Mouse (Mus musculus) layer of hippocampus, postnatal 25 days (tissue): ENCODE results near the gene AC109138.7. TPM values are rescaled to one million over a fixed set of nuclear protein-coding genes. Genes with fewer than 3 reads are reported as not detected.

Experiments used
- microRNA-seq, 2 experiments: library from miRNA; unstranded; fragments of <30 nt; microRNA quantifications; one replicate each; pipeline ENCODE4 v1.2.0; 2021
- total RNA-seq, 2 experiments: library from RNA; stranded (reverse); gene quantifications; 2 replicates each; pipeline ENCODE4 v1.2.3; 2021

Gene AC109138.7
- total RNA-seq, 2 experiments from 2014 or later, result not detected

Small RNA genes within 50 kb of the gene (microRNA-seq; reads per million reads assigned to microRNA genes)
- gene Gm26115, result 0 reads per million in 2 experiments
- 3.2 to 4.6 reads per million in 2 experiments for gene Mir6985

Other genes with a start within 250 kb of the AC109138.7 start
- gene Aldh3b2, start 242.0 kb upstream of the AC109138.7 start, total RNA-seq, result 1 to 10 TPM in 1 of 2 experiments, under 1 TPM in 1; 0.81 to 1.2 TPM
- gene Acy3, start 227.8 kb upstream of the AC109138.7 start, total RNA-seq, result 1 to 10 TPM; 2.0 to 2.5 TPM
- gene Tbx10, start 221.6 kb upstream of the AC109138.7 start, total RNA-seq, result not detected
- 10 to 100 TPM in 1 of 2 experiments, 1 to 10 TPM in 1; 9.9 to 10.2 TPM for gene Nudt8, start 213.8 kb upstream of the AC109138.7 start, total RNA-seq
- gene Gm49405, start 213.7 kb upstream of the AC109138.7 start, total RNA-seq, result 1 to 10 TPM; 1.1 to 1.4 TPM
- gene Doc2g, start 211.0 kb upstream of the AC109138.7 start, total RNA-seq, result 1 to 10 TPM; 2.4 to 3.3 TPM
- gene Ndufv1, start 201.6 kb upstream of the AC109138.7 start, total RNA-seq, result 100 to 1,000 TPM; 222 to 263 TPM
- gene Gstp1, start 176.4 kb upstream of the AC109138.7 start, total RNA-seq, result 100 to 1,000 TPM; 343 to 385 TPM
- 10 to 100 TPM; 35.5 to 41.9 TPM for gene Gstp2, start 168.3 kb upstream of the AC109138.7 start, total RNA-seq
- gene Gstp3, start 154.8 kb upstream of the AC109138.7 start, total RNA-seq, result not detected
- not detected for gene Cabp2, start 132.8 kb upstream of the AC109138.7 start, total RNA-seq
- 10 to 100 TPM; 28.9 to 37.6 TPM for gene Cdk2ap2, start 117.2 kb upstream of the AC109138.7 start, total RNA-seq
- 100 to 1,000 TPM; 176 to 181 TPM for gene Pitpnm1, start 114.4 kb upstream of the AC109138.7 start, total RNA-seq
- 100 to 1,000 TPM; 102 to 127 TPM for gene Aip, start 88.5 kb upstream of the AC109138.7 start, total RNA-seq
- gene Gpr152, start 74.6 kb upstream of the AC109138.7 start, total RNA-seq, result not detected
- under 1 TPM in 1 of 2 experiments, not detected in 1; 0.20 TPM for gene Cabp4, start 70.3 kb upstream of the AC109138.7 start, total RNA-seq
- 10 to 100 TPM; 87.3 to 89.5 TPM for gene Coro1b, start 65.7 kb upstream of the AC109138.7 start, total RNA-seq
- gene Ptprcap, start 60.8 kb upstream of the AC109138.7 start, total RNA-seq, result 1 to 10 TPM; 1.1 to 2.9 TPM
- gene Rps6kb2, start 51.0 kb upstream of the AC109138.7 start, total RNA-seq, result 10 to 100 TPM; 27.8 to 43.9 TPM
- 10 to 100 TPM in 1 of 2 experiments, 1 to 10 TPM in 1; 8.2 to 11.7 TPM for gene Carns1, start 38.9 kb upstream of the AC109138.7 start, total RNA-seq
- gene Tbc1d10c, start 23.1 kb upstream of the AC109138.7 start, total RNA-seq, result 1 to 10 TPM; 1.2 to 1.3 TPM
- 100 to 1,000 TPM; 259 to 293 TPM for gene Ppp1ca, start 22.3 kb upstream of the AC109138.7 start, total RNA-seq
- gene Rad9a, start 12.7 kb upstream of the AC109138.7 start, total RNA-seq, result 1 to 10 TPM; 7.4 to 8.2 TPM
- gene Clcf1, start 119 bp upstream of the AC109138.7 start, total RNA-seq, result under 1 TPM; 0.27 to 0.61 TPM
- 10 to 100 TPM; 15.1 to 17.5 TPM for gene Pold4, start 17.5 kb downstream of the AC109138.7 start, total RNA-seq
- gene Ssh3, start 54.8 kb downstream of the AC109138.7 start, total RNA-seq, result 10 to 100 TPM; 45.4 to 48.5 TPM
- gene Ankrd13d, start 68.8 kb downstream of the AC109138.7 start, total RNA-seq, result 10 to 100 TPM; 59.6 to 66.3 TPM
- 100 to 1,000 TPM; 185 to 186 TPM for gene Grk2, start 91.9 kb downstream of the AC109138.7 start, total RNA-seq
- gene Kdm2a, start 183.9 kb downstream of the AC109138.7 start, total RNA-seq, result 10 to 100 TPM; 70.6 to 85.0 TPM
- 1 to 10 TPM in 1 of 2 experiments, under 1 TPM in 1; 0.87 to 1.2 TPM for gene Rhod, start 225.1 kb downstream of the AC109138.7 start, total RNA-seq